ENCODE assay signal across 22 mouse cellular contexts in genomic region chr13:19429812-19430370, GRCm38 (mm10).
"Had no signal": no experiment of that assay in that cellular context is flagged by ENCODE, and none has a peak within 500 bp of the region (broad histone marks: within the 10 kb centered on the region; RNA-seq: fewer than 3 reads in every experiment).

No protein-coding gene starts in this region.

- H3K36me3 ChIP-seq: limb, embryonic 10.5 days; limb, embryonic 13.5 days; liver, embryonic 12.5 days; liver, embryonic 15.5 days; lung, embryonic 15.5 days; midbrain, embryonic 15.5 days; neural tube, embryonic 13.5 days; stomach, embryonic 15.5 days had no signal

- ATAC-seq: liver, embryonic 12.5 days; midbrain, embryonic 15.5 days had no signal

- H3K27ac ChIP-seq: layer of hippocampus, adult 2 months; limb, embryonic 10.5 days; limb, embryonic 13.5 days; liver, embryonic 12.5 days; liver, embryonic 15.5 days; lung, embryonic 15.5 days; midbrain, embryonic 15.5 days; neural tube, embryonic 13.5 days; stomach, embryonic 15.5 days had no signal

- H3K9ac ChIP-seq: limb, embryonic 13.5 days; liver, embryonic 12.5 days; liver, embryonic 15.5 days; lung, embryonic 15.5 days; midbrain, embryonic 15.5 days; neural tube, embryonic 13.5 days; stomach, embryonic 15.5 days had no signal

- H3K4me2 ChIP-seq: limb, embryonic 13.5 days; liver, embryonic 12.5 days; liver, embryonic 15.5 days; lung, embryonic 15.5 days; midbrain, embryonic 11.5 days; midbrain, embryonic 15.5 days; neural tube, embryonic 13.5 days; stomach, embryonic 15.5 days had no signal

- H3K9me3 ChIP-seq: limb, embryonic 10.5 days; limb, embryonic 13.5 days; liver, embryonic 12.5 days; liver, embryonic 15.5 days; lung, embryonic 15.5 days; midbrain, embryonic 15.5 days; neural tube, embryonic 13.5 days; stomach, embryonic 15.5 days had no signal

- H3K4me1 ChIP-seq: limb, embryonic 10.5 days; limb, embryonic 13.5 days; liver, embryonic 12.5 days; liver, embryonic 15.5 days; lung, embryonic 15.5 days; midbrain, embryonic 15.5 days; neural tube, embryonic 13.5 days; stomach, embryonic 15.5 days had no signal

- H3K27me3 ChIP-seq: limb, embryonic 13.5 days; liver, embryonic 12.5 days; liver, embryonic 15.5 days; lung, embryonic 15.5 days; midbrain, embryonic 15.5 days; neural tube, embryonic 13.5 days; stomach, embryonic 15.5 days had no signal

- DNase-seq: kidney, adult 18-20 months; kidney, postnatal 14 days; layer of hippocampus, adult 9-11 months; liver; lung, adult 18-20 months; lung, postnatal 10 days; lung, postnatal 36 days; retina, postnatal 1 day; right cerebral cortex, postnatal 25 days; spleen, adult 18-20 months; thymus, postnatal 25 days had no signal

- H3K4me3 ChIP-seq: layer of hippocampus, adult 2 months; limb, embryonic 10.5 days; limb, embryonic 13.5 days; liver, embryonic 12.5 days; liver, embryonic 15.5 days; lung, embryonic 15.5 days; midbrain, embryonic 15.5 days; myocyte; neural tube, embryonic 13.5 days; stomach, embryonic 15.5 days had no signal
